Comparison of ENCODE assay signal across 8 mouse cellular contexts in genomic region chr15:85480630-85481029, GRCm38 (mm10). TPM values are rescaled to one million over a fixed set of nuclear protein-coding genes. Genes with fewer than 3 reads are reported as not detected.
DNase-seq lines count a peak whose midpoint lies in the region; ATAC-seq and TF ChIP-seq lines count a peak whose summit lies in the region.

No protein-coding gene starts in this region.

- H3K4me1 ChIP-seq in embryonic fibroblast, embryonic 13.5 days (ENCODE audit: control insufficient read depth, insufficient read depth, low read length): no peaks in the 10 kb centered on the region
- no peaks in the 10 kb centered on the region; the same call in 1 of the 2 replicates for H3K4me1 ChIP-seq in stomach, embryonic 16.5 days (ENCODE audit: control insufficient read depth, insufficient read depth, low read length)

- no peaks in the 10 kb centered on the region for H3K36me3 ChIP-seq in stomach, embryonic 16.5 days (ENCODE audit: control insufficient read depth, insufficient read depth, low read length)

- H3K4me3 ChIP-seq in embryonic fibroblast, embryonic 13.5 days (ENCODE audit: insufficient read depth, low read length): no peak overlapping the region
- H3K4me3 ChIP-seq in stomach, embryonic 16.5 days (replicated peaks; ENCODE audit: low read length): no peak overlapping the region

- no peak overlapping the region for H3K27ac ChIP-seq in embryonic fibroblast, embryonic 13.5 days (ENCODE audit: insufficient read depth, low read length)
- H3K27ac ChIP-seq in stomach, embryonic 16.5 days (ENCODE audit: low read length): no peak overlapping the region; the same call in 1 of the 2 replicates

- TF ChIP-seq POLR2A in embryonic fibroblast, embryonic 13.5 days (IDR thresholded peaks at IDR 0.05; ENCODE audit: low read depth, low read length): no peak

- ATAC-seq in stomach, embryonic 16.5 days (ENCODE audit: insufficient read depth, low FRiP score): peak; percentile 52; the same call in 1 of the 2 replicates

- no peaks in the 10 kb centered on the region for H3K9me3 ChIP-seq in stomach, embryonic 16.5 days (replicated peaks; ENCODE audit: control insufficient read depth, low read length)

- peak; percentile 18 to 27 for DNase-seq in heart, adult 18-20 months
- DNase-seq in heart, adult 8-10 months (ENCODE audit: low spot score): no peak
- DNase-seq in MN1 (ENCODE audit: low spot score): peak; percentile 43
- DNase-seq in kidney, postnatal 4 days: peak; percentile 57 to 73
- DNase-seq in left cerebral cortex, adult 9 months (ENCODE audit: low spot score in 2 of 2): no peak
- no peak for DNase-seq in gastrocnemius, postnatal 25 days

- H3K4me2 ChIP-seq in stomach, embryonic 16.5 days (ENCODE audit: low read depth, low read length): no peak overlapping the region

- TF ChIP-seq CTCF in embryonic fibroblast, embryonic 13.5 days (IDR thresholded peaks at IDR 0.05; ENCODE audit: borderline replicate concordance, insufficient read depth, low read length): peak; percentile 40; the same call in 1 of the 2 replicates

- 34% methylated on average over 3 of the region's 3 CpGs for WGBS in stomach, embryonic 16.5 days

- no peaks in the 10 kb centered on the region for H3K27me3 ChIP-seq in stomach, embryonic 16.5 days (ENCODE audit: control insufficient read depth, insufficient read depth, low read length)

- no peak overlapping the region for H3K9ac ChIP-seq in stomach, embryonic 16.5 days (ENCODE audit: low read length)

RNA-seq across cellular contexts. Expression of gene 7530416G11Rik, which starts 22.4 kb away (rescaled TPM):
- total RNA-seq in heart, adult 18-20 months (2021): not detected
- total RNA-seq in heart, adult 8-10 months (2022): not detected
- not detected in 2 replicates for polyA plus RNA-seq in embryonic fibroblast, embryonic 13.5 days (2011; ENCODE audit: insufficient read length, low read depth, missing spikeins)
- not detected in 2 replicates for polyA plus RNA-seq in stomach, embryonic 16.5 days (2015; fragmentation: Nextera tagmentation; extraction: Ambion mirVana)
- total RNA-seq in gastrocnemius, postnatal 25 days (2021): not detected

Comparison
In these comparisons a context has a peak if more than half of its experiments do, and no peak if none do; other contexts are left out.
1. DNase-seq: peak in heart, adult 18-20 months (2 of 2), MN1 (single experiment) and kidney, postnatal 4 days (2 of 2); none in heart, adult 8-10 months (single experiment), left cerebral cortex, adult 9 months (0 of 2) and gastrocnemius, postnatal 25 days (single experiment).